Mouse (Mus musculus) limb, embryonic 15.5 days (tissue): ENCODE data around the gene Smarca1. TPM values are rescaled to one million over a fixed set of nuclear protein-coding genes. Genes with fewer than 3 reads are reported as not detected.

ENCODE experiments used
- ATAC-seq: fragments of 200-750 bp; cut with Nextera tagmentation; 2 replicates; pipeline ENCODE4 v1.8.0; 2017; ENCODE audit warnings: low read depth, moderate TSS enrichment; ENCODE audit not compliant: insufficient number of reproducible peaks, low FRiP score, low TSS enrichment
- H3K27ac ChIP-seq: fragments of 300-500 bp; sonication (generic); 2 replicates; pipeline ENCODE4 v1.5.1; 2015; ENCODE audit warnings: moderate library complexity, mild to moderate bottlenecking, inconsistent platforms
- H3K27me3 ChIP-seq: fragments of 300-500 bp; sonication (generic); 2 replicates; pipeline ENCODE4 v1.6.1; 2015; ENCODE audit warnings: inconsistent platforms
- H3K36me3 ChIP-seq: fragments of 300-500 bp; sonication (generic); 2 replicates; pipeline ENCODE4 v1.6.1; 2015; ENCODE audit warnings: inconsistent platforms
- H3K4me1 ChIP-seq: fragments of 300-500 bp; sonication (generic); 2 replicates; pipeline ENCODE4 v1.6.1; 2015; ENCODE audit warnings: inconsistent platforms
- H3K4me2 ChIP-seq: fragments of 300-500 bp; sonication (generic); 2 replicates; pipeline ENCODE4 v1.6.1; 2015; ENCODE audit warnings: mild to moderate bottlenecking, inconsistent platforms
- H3K4me3 ChIP-seq: fragments of 300-500 bp; sonication (generic); 2 replicates; pipeline ENCODE4 v1.5.1; 2015; ENCODE audit warnings: mild to moderate bottlenecking, inconsistent platforms
- H3K9ac ChIP-seq: fragments of 300-500 bp; sonication (generic); 2 replicates; pipeline ENCODE4 v1.6.1; 2015; ENCODE audit warnings: inconsistent platforms
- H3K9me3 ChIP-seq: fragments of 300-500 bp; sonication (generic); 2 replicates; pipeline ENCODE4 v1.6.1; 2016; ENCODE audit warnings: inconsistent platforms
- WGBS: fragments of 180-500 bp; shearing (Covaris S2); methylation state at CpG from one replicate; pipeline ENCODE4 v1.1.7; 2015; 5-methylcytosine and 5-hydroxymethylcytosine counted together
- polyA plus RNA-seq: library from polyadenylated mRNA; unstranded; fragments of >200 nt; fragmentation: Nextera tagmentation; extraction: Ambion mirVana; gene quantifications from 2 replicates; pipeline ENCODE4 v1.2.1, GENCODE M21; 2015

Gene Smarca1
- 32.5 and 37.9 TPM in 2 replicates for polyA plus RNA-seq

DNA sequence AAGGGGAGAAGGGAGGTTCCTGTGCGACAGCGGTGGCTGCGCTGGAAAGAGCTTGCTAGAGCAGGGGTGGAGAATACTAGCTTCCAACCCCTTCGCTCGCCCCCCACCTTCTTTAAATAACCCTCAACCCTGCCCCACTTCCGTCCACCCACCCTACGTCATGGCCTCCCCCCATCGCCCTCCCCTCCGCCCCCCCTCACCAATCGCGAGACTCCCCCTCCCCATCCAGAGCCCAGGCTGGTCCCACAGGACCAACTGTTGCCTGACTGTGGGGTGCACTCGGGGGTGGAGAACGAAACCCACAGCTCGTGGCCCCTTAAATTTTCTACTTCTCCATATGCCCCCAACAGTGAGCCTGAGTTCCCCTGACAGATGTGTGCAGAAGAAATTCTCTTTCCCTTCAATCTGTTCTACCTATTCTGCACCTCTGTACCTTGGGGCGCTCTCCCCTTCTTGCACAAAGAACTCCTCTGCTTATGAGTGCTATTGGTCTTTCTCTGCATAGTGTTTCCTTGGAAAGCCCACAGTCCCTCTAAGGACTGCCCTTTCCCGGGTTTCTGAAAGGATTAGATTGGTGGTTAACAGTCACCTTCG is at the start of gene Smarca1:
Gene Smarca1, minus strand, starts transcription at position 544 of the 594 bp plus-strand sequence.
- Histone ChIP-seq H3K9me3 (no peaks in the 10 kb centered on the region), H3K27me3 (no peaks in the 10 kb centered on the region), H3K4me3 (peak within 1 kb of the TSS; percentile 57), H3K27ac (peak within 1 kb of the TSS; percentile 89), H3K36me3 (no peaks in the 10 kb centered on the region), H3K9ac (peak within 1 kb of the TSS; percentile 45), H3K4me1 (no peaks in the 10 kb centered on the region), H3K4me2 (peak within 1 kb of the TSS; percentile 53)
- 15% methylated on average over 17 of the region's 17 CpGs for WGBS
- no peak for ATAC-seq

DNA sequence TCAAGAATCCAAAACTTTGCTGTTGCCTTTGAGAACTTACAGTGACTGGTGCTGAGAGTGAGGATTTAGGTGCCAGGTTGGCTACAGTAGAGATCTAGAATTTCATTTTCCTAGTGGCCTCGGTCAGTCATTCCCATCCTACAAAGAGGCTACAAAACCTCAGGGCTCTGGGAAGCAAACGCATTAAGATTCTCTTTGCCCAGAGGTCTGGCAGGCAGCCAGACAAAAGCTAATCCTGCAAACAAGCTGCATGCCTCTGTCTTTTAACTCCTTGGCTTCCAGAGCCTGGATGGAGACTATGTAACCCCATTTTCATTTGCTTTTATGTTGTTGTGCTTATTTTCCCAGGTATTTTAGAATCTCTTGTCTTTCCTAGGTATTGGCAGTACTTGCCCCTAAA is 45.0 kb upstream of the Smarca1 start:
- ATAC-seq: no peak
- Histone ChIP-seq H3K9ac (no peak overlapping the region), H3K9me3 (no peaks in the 10 kb centered on the region), H3K4me3 (no peak overlapping the region), H3K4me2 (no peak overlapping the region), H3K27ac (no peak overlapping the region), H3K27me3 (no peaks in the 10 kb centered on the region), H3K4me1 (no peaks in the 10 kb centered on the region), H3K36me3 (peaks cover 9% of the 10 kb centered on the region; the same call in 1 of the 2 replicates)
- WGBS: 44% methylated on average over 2 of the region's 2 CpGs

DNA sequence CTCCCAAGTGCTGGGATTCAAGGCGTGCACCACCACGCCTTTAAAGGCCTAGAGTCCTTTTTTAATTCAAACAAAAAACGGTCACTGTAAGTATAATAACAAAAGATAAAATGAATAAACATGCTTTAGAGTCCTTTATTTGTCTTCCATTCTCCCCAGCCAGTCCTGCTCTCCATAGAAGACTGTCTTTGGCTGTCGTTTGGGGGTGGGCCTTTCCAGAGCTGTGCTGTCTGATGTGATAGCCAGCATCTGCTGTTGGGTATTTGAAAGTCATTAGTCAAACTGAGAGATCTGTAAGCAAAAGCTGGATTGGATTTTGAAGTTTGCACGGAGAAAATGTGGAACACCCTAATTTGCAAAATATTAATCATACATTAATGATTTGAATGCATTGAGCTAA is 44.1 kb upstream of the Smarca1 start:
- WGBS: 82% methylated on average over 5 of the region's 5 CpGs
- no peaks in the 10 kb centered on the region for H3K4me1 ChIP-seq
- no peaks in the 10 kb centered on the region for H3K27me3 ChIP-seq
- H3K27ac ChIP-seq: no peak overlapping the region
- H3K36me3 ChIP-seq: peaks cover 9% of the 10 kb centered on the region; the same call in 1 of the 2 replicates
- H3K9ac ChIP-seq: no peak overlapping the region
- no peak overlapping the region for H3K4me2 ChIP-seq
- no peak for ATAC-seq
- no peaks in the 10 kb centered on the region for H3K9me3 ChIP-seq
- H3K4me3 ChIP-seq: no peak overlapping the region

DNA sequence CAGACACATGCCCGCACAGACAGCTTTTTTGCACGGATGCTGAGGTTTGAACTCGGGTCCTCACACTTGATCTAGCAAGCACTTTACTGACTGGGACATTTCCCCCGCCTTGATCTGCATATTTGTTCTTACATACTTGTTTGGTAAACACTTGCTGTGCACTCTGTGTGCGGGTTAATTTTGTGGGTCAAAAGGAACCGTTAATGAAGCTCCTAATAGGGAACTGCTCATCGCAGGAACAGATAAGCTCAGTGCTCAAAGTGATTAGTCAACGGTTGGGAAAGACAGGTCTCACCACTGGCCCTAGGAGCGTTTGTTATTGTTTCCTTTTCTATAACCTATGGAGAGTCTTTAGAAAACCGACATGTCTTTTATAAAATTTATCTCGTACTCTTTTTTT is 41.6 kb upstream of the Smarca1 start:
- Histone ChIP-seq H3K27me3 (no peaks in the 10 kb centered on the region), H3K36me3 (peaks cover 9% of the 10 kb centered on the region; the same call in 1 of the 2 replicates), H3K27ac (no peak overlapping the region), H3K9ac (no peak overlapping the region), H3K4me3 (no peak overlapping the region), H3K4me1 (no peaks in the 10 kb centered on the region), H3K9me3 (no peaks in the 10 kb centered on the region), H3K4me2 (no peak overlapping the region)
- ATAC-seq: no peak
- 89% methylated on average over 11 of the region's 11 CpGs for WGBS

DNA sequence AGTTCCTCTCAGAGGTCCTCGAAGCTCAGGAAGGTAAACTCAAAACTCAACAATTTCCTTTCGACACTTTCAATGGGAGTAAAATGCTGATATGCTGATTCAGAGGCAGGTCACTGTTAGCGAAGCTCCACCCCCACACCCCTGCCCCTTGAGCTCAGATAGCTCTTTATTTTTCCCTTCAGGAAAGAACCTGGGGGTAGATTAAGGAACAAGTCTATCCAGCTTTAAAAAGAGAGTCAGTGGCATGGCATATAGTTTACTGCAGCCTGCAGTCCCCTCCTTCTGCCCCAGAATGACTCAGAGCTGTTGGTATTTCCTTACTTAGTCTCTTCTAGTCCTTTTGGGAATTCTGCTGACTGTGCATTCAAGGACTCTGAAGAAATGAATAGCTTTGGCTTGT is 37.7 kb upstream of the Smarca1 start:
- H3K4me2 ChIP-seq: no peak overlapping the region
- no peak overlapping the region for H3K27ac ChIP-seq
- H3K9me3 ChIP-seq: no peaks in the 10 kb centered on the region
- H3K36me3 ChIP-seq: peaks cover 5% of the 10 kb centered on the region; the same call in 1 of the 2 replicates
- no peak overlapping the region for H3K9ac ChIP-seq
- H3K4me3 ChIP-seq: no peak overlapping the region
- WGBS: 52% methylated on average over 3 of the region's 3 CpGs
- ATAC-seq: no peak
- no peaks in the 10 kb centered on the region for H3K27me3 ChIP-seq
- no peaks in the 10 kb centered on the region for H3K4me1 ChIP-seq

DNA sequence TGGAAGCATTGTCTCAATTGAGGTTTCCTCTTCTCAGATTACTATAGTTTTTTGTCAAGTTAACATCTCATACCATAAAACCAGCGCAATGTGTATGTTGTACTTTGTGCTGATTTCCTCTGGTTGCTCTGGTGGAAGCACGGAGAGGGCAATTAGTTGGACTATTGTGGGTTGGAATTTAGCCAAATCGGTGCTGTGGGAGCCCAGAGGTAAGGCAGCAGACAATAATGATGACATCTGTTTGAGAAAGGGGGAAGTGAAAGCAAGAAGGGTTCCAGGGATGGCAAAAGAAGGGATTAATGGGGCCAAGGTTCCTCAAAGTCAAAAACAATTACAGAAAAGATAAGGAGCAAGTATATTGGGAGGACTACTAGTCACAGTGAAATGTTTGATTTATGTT is 35.2 kb upstream of the Smarca1 start:
- Histone ChIP-seq H3K27ac (no peak overlapping the region), H3K4me2 (no peak overlapping the region), H3K4me3 (no peak overlapping the region), H3K9ac (no peak overlapping the region), H3K27me3 (no peaks in the 10 kb centered on the region), H3K4me1 (no peaks in the 10 kb centered on the region), H3K36me3 (no peaks in the 10 kb centered on the region), H3K9me3 (no peaks in the 10 kb centered on the region)
- no peak for ATAC-seq
- WGBS: 64% methylated on average over 3 of the region's 3 CpGs

DNA sequence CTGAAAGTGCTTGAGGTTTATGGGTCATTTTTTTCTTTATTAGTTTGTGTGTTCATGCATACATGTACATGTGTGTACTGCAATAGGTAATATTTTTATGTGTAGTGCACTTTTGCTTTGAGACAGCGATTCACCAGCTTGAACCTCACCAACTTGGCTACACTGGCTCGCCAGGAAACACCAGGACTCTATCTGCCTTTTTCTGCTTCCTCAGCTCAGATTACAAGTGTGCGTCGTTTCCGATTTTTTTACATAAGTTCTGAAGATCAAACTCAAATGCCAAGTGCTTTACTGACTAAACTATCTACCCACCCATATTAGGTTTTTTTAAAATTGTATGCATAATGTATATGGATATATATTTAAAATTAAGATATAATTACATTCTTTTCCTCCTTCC is 27.8 kb upstream of the Smarca1 start:
- no peak for ATAC-seq
- Histone ChIP-seq H3K27ac (no peak overlapping the region), H3K9me3 (no peaks in the 10 kb centered on the region), H3K4me3 (no peak overlapping the region), H3K9ac (no peak overlapping the region), H3K4me2 (no peak overlapping the region), H3K4me1 (no peaks in the 10 kb centered on the region), H3K27me3 (no peaks in the 10 kb centered on the region; the same call in 1 of the 2 replicates), H3K36me3 (0 out of 2 replicates have a peak, but pooled peaks cover 4% of the 10 kb centered on the region)
- WGBS: 86% methylated on average over 5 of the region's 5 CpGs

DNA sequence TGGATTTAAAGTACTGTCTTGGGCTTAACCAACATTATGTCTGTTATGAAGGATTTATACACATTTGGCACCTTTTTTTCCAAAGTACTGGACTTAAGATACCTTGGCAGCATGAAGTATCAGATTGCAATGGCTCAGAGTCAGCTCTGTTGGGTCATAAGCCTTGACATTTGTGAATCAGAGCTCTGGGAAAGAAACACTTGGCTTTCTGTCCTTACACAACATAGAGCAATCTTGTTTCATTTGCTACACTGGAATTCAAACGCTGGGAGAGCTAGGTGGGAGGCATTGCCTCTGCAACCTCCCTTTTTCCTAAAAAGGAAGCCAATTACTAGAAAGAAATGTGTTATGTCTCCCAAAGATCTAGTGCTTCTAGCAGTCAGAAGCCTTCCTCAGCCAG is 24.1 kb upstream of the Smarca1 start:
- Histone ChIP-seq H3K36me3 (0 out of 2 replicates have a peak, but pooled peaks cover 4% of the 10 kb centered on the region), H3K9ac (no peak overlapping the region), H3K27ac (no peak overlapping the region), H3K9me3 (no peaks in the 10 kb centered on the region), H3K4me1 (0 out of 2 replicates have a peak, but pooled peaks cover 3% of the 10 kb centered on the region), H3K4me2 (no peak overlapping the region), H3K27me3 (no peaks in the 10 kb centered on the region; the same call in 1 of the 2 replicates), H3K4me3 (no peak overlapping the region)
- 74% methylated on average over 1 of the region's 1 CpGs for WGBS
- ATAC-seq: no peak

DNA sequence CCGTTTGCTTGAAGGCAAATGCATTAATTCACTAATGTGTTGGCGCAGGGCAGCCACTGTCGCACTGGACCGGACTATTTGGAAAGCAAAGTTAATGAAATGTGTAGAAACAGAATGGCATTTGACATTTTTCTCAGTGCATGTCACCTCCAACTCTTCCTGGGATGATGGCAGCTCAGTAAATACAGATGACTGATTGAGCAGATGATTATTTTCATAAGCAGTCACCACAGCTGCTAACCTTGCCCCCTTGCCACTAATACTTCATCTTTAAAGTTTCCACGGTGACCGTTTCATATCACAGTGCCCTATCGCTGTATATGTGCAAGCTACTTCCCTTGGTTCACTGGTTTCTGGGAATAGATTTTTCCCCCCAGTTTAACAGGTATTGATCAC is 20.8 kb upstream of the Smarca1 start:
- no peak overlapping the region for H3K4me2 ChIP-seq
- 80% methylated on average over 7 of the region's 7 CpGs for WGBS

DNA sequence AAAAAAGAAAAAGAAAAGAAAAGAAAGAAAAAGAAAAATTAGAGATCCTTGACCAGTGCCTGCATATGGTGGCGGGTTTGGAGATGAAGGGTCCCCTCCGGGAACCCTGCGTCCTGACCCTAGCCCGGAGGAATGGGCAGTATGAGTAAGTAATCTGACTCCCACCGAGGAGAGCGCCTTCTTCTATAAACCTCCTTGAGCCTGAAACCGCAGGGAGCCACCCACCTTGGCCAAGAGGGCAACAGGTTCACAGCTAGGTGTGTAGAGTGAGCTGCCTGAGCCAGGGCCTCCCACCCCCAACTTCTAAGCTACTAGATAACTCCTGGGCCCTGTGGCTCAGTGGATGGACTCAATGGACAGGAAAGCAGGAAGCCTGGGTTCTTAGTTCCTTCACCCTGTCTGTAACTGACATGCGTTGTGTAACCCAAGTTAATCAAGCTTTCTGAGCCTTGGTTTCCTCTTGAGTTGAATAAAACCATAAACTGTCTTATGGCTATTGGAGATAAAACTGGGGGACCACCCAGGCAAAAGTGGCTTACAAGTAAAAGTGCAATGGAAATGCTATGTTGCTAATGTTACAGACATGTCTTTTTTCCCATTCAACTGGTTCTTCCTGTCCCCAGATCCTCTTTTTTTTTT is 20.2 kb upstream of the Smarca1 start:
- H3K27ac ChIP-seq: no peak overlapping the region
- H3K9ac ChIP-seq: peak overlapping the region; percentile 64; the same call in 1 of the 2 replicates
- ATAC-seq: no peak
- H3K9me3 ChIP-seq: no peaks in the 10 kb centered on the region
- H3K4me3 ChIP-seq: peak overlapping the region; percentile 64
- no peaks in the 10 kb centered on the region; the same call in 1 of the 2 replicates for H3K27me3 ChIP-seq
- 0 out of 2 replicates have a peak, but pooled peaks cover 3% of the 10 kb centered on the region for H3K4me1 ChIP-seq
- 27% methylated on average over 8 of the region's 8 CpGs for WGBS
- 0 out of 2 replicates have a peak, but pooled peaks cover 4% of the 10 kb centered on the region for H3K36me3 ChIP-seq
- H3K4me2 ChIP-seq: peak overlapping the region; percentile 45

More for the DNA sequence above, 20.8 kb upstream of the Smarca1 start:
- 0 out of 2 replicates have a peak, but pooled peaks cover 4% of the 10 kb centered on the region for H3K36me3 ChIP-seq
- ATAC-seq: no peak
- H3K9ac ChIP-seq: no peak overlapping the region
- H3K9me3 ChIP-seq: no peaks in the 10 kb centered on the region
- H3K27ac ChIP-seq: no peak overlapping the region
- no peaks in the 10 kb centered on the region; the same call in 1 of the 2 replicates for H3K27me3 ChIP-seq
- 0 out of 2 replicates have a peak, but pooled peaks cover 3% of the 10 kb centered on the region for H3K4me1 ChIP-seq
- H3K4me3 ChIP-seq: peak overlapping the region; percentile 64

DNA sequence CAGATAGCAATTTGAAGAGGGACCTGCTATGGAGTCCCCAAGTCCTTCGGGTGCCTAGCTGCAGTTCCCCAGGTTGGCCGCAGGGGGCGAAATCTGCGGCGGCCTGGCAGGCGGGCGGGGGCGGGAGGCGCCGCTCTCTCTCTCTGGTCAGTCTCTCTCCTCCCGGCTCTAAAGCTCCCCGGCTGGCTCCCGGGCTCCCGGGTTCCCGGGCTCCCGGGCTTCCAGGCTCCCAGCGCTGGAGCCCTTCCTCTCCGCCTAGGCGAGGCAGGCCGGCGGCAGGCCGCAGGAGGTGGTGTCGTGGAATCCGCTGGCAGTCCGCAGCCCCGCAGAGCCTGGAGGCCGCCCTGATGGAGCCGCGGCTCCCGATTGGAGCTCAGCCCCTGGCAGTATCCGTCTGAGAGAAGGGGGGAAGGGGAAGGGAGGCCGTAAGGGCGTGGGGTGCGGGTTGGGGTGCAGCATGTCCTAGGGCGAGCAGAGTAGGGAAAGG is 19.6 kb upstream of the Smarca1 start, which contains the start of gene Ocrl:
Gene Ocrl, plus strand, starts transcription at position 82 of the 487 bp plus-strand sequence.
- peak within 1 kb of the TSS; percentile 86 for H3K27ac ChIP-seq
- peak within 1 kb of the TSS; percentile 64 for H3K4me3 ChIP-seq
- 0 out of 2 replicates have a peak, but pooled peaks have one; percentile 72 for ATAC-seq
- no peaks in the 10 kb centered on the region for H3K9me3 ChIP-seq
- H3K27me3 ChIP-seq: no peaks in the 10 kb centered on the region
- H3K4me2 ChIP-seq: peak within 1 kb of the TSS; percentile 45
- 0 out of 2 replicates have a peak, but pooled peaks cover 4% of the 10 kb centered on the region for H3K36me3 ChIP-seq
- 16% methylated on average over 35 of the region's 35 CpGs for WGBS
- peak within 1 kb of the TSS; percentile 64 for H3K9ac ChIP-seq
- H3K4me1 ChIP-seq: 0 out of 2 replicates have a peak, but pooled peaks cover 3% of the 10 kb centered on the region
